Mouse (Mus musculus): ENCODE data around the gene Tmem37. TPM values are rescaled to one million over a fixed set of nuclear protein-coding genes. Genes with fewer than 3 reads are reported as not detected.

The Tmem37 gene
- polyA plus RNA-seq, 1 experiment, result 80.0 TPM

GRCm38 (mm10) chr1:120044584-120044983 lies 29.3 kb downstream of the Tmem37 start:
- DNase-seq, result no peak
- TF ChIP-seq POLR2A (IDR thresholded peaks at IDR 0.05; ENCODE audit: borderline replicate concordance, extremely low read depth, low read depth, low read length) (no peak), CTCF (IDR thresholded peaks at IDR 0.05; ENCODE audit: insufficient read depth, low read length) (no peak)
- 68% methylated on average over 16 of the region's 16 CpGs for WGBS
- H3K4me1 ChIP-seq (ENCODE audit: control insufficient read depth, insufficient read depth, low read length), result no peaks in the 10 kb centered on the region
- H3K4me3 ChIP-seq (replicated peaks; ENCODE audit: extremely low read depth, low read depth, low read length), result no peak overlapping the region

GRCm38 (mm10) chr1:120042421-120042820 lies 31.5 kb downstream of the Tmem37 start:
- TF ChIP-seq CTCF (IDR thresholded peaks at IDR 0.05; ENCODE audit: insufficient read depth, low read length), result no peak
- no peak for TF ChIP-seq POLR2A (IDR thresholded peaks at IDR 0.05; ENCODE audit: borderline replicate concordance, extremely low read depth, low read depth, low read length)
- H3K4me1 ChIP-seq (ENCODE audit: control insufficient read depth, insufficient read depth, low read length), result no peaks in the 10 kb centered on the region
- H3K4me3 ChIP-seq (replicated peaks; ENCODE audit: extremely low read depth, low read depth, low read length), result no peak overlapping the region
- no peak for DNase-seq
- 87% methylated on average over 8 of the region's 8 CpGs for WGBS

- no peak for DNase-seq
- 62% methylated on average over 9 of the region's 9 CpGs for WGBS
- TF ChIP-seq POLR2A (IDR thresholded peaks at IDR 0.05; ENCODE audit: borderline replicate concordance, extremely low read depth, low read depth, low read length), result no peak
- H3K4me3 ChIP-seq (replicated peaks; ENCODE audit: extremely low read depth, low read depth, low read length), result no peak overlapping the region
- H3K4me1 ChIP-seq (ENCODE audit: control insufficient read depth, insufficient read depth, low read length), result no peaks in the 10 kb centered on the region
Measured at GRCm38 (mm10) chr1:120038594-120038993, 35.3 kb downstream of the Tmem37 start.

- Histone ChIP-seq H3K4me3 (replicated peaks; ENCODE audit: extremely low read depth, low read depth, low read length) (no peak overlapping the region), H3K4me1 (ENCODE audit: control insufficient read depth, insufficient read depth, low read length) (no peaks in the 10 kb centered on the region)
- WGBS, result 64% methylated on average over 9 of the region's 9 CpGs
- DNase-seq, result no peak
- TF ChIP-seq POLR2A (IDR thresholded peaks at IDR 0.05; ENCODE audit: borderline replicate concordance, extremely low read depth, low read depth, low read length) (no peak), CTCF (IDR thresholded peaks at IDR 0.05; ENCODE audit: insufficient read depth, low read length) (no peak)
Measured at GRCm38 (mm10) chr1:120037021-120037683, 36.7 kb downstream of the Tmem37 start.

- TF ChIP-seq POLR2A (IDR thresholded peaks at IDR 0.05; ENCODE audit: borderline replicate concordance, extremely low read depth, low read depth, low read length) (no peak), CTCF (IDR thresholded peaks at IDR 0.05; ENCODE audit: insufficient read depth, low read length) (no peak)
- WGBS, result 84% methylated on average over 7 of the region's 7 CpGs
- DNase-seq, result no peak
- Histone ChIP-seq H3K4me3 (replicated peaks; ENCODE audit: extremely low read depth, low read depth, low read length) (no peak overlapping the region), H3K4me1 (ENCODE audit: control insufficient read depth, insufficient read depth, low read length) (no peaks in the 10 kb centered on the region)
Measured at GRCm38 (mm10) chr1:120035456-120036034, 38.3 kb downstream of the Tmem37 start.

- TF ChIP-seq CTCF (IDR thresholded peaks at IDR 0.05; ENCODE audit: insufficient read depth, low read length) (no peak), POLR2A (IDR thresholded peaks at IDR 0.05; ENCODE audit: borderline replicate concordance, extremely low read depth, low read depth, low read length) (no peak)
- no peak for DNase-seq
- Histone ChIP-seq H3K4me3 (replicated peaks; ENCODE audit: extremely low read depth, low read depth, low read length) (no peak overlapping the region), H3K4me1 (ENCODE audit: control insufficient read depth, insufficient read depth, low read length) (no peaks in the 10 kb centered on the region)
- 77% methylated on average over 1 of the region's 1 CpGs for WGBS
Measured at GRCm38 (mm10) chr1:120034793-120035192, 39.1 kb downstream of the Tmem37 start.

- H3K4me1 ChIP-seq (ENCODE audit: control insufficient read depth, insufficient read depth, low read length), result no peaks in the 10 kb centered on the region
- WGBS, result 74% methylated on average over 2 of the region's 2 CpGs
- H3K4me3 ChIP-seq (replicated peaks; ENCODE audit: extremely low read depth, low read depth, low read length), result no peak overlapping the region
- TF ChIP-seq CTCF (IDR thresholded peaks at IDR 0.05; ENCODE audit: insufficient read depth, low read length) (no peak), POLR2A (IDR thresholded peaks at IDR 0.05; ENCODE audit: borderline replicate concordance, extremely low read depth, low read depth, low read length) (no peak)
- DNase-seq, result no peak
Measured at GRCm38 (mm10) chr1:120033469-120033854, 40.4 kb downstream of the Tmem37 start.

- 35% methylated on average over 10 of the region's 10 CpGs for WGBS
- no peak overlapping the region for H3K4me3 ChIP-seq (replicated peaks; ENCODE audit: extremely low read depth, low read depth, low read length)
- DNase-seq, result peak; percentile 79
- no peaks in the 10 kb centered on the region for H3K4me1 ChIP-seq (ENCODE audit: control insufficient read depth, insufficient read depth, low read length)
- TF ChIP-seq CTCF (IDR thresholded peaks at IDR 0.05; ENCODE audit: insufficient read depth, low read length), result peak; percentile 90
- TF ChIP-seq POLR2A (IDR thresholded peaks at IDR 0.05; ENCODE audit: borderline replicate concordance, extremely low read depth, low read depth, low read length), result no peak
Measured at GRCm38 (mm10) chr1:120032804-120033468, 40.9 kb downstream of the Tmem37 start.

- DNase-seq, result no peak
- no peaks in the 10 kb centered on the region for H3K4me1 ChIP-seq (ENCODE audit: control insufficient read depth, insufficient read depth, low read length)
- no peak for TF ChIP-seq POLR2A (IDR thresholded peaks at IDR 0.05; ENCODE audit: borderline replicate concordance, extremely low read depth, low read depth, low read length)
- no peak for TF ChIP-seq CTCF (IDR thresholded peaks at IDR 0.05; ENCODE audit: insufficient read depth, low read length)
- H3K4me3 ChIP-seq (replicated peaks; ENCODE audit: extremely low read depth, low read depth, low read length), result no peak overlapping the region
- WGBS, result 95% methylated on average over 3 of the region's 3 CpGs
Measured at GRCm38 (mm10) chr1:120030474-120030873, 43.4 kb downstream of the Tmem37 start.

- no peak for DNase-seq
- TF ChIP-seq POLR2A (IDR thresholded peaks at IDR 0.05; ENCODE audit: borderline replicate concordance, extremely low read depth, low read depth, low read length) (no peak), CTCF (IDR thresholded peaks at IDR 0.05; ENCODE audit: insufficient read depth, low read length) (no peak)
- Histone ChIP-seq H3K4me1 (ENCODE audit: control insufficient read depth, insufficient read depth, low read length) (no peaks in the 10 kb centered on the region), H3K4me3 (replicated peaks; ENCODE audit: extremely low read depth, low read depth, low read length) (no peak overlapping the region)
- WGBS, result 26% methylated on average over 4 of the region's 4 CpGs
Measured at GRCm38 (mm10) chr1:120027693-120028092, 46.2 kb downstream of the Tmem37 start.
